Mouse (Mus musculus) cortical plate, adult 2 months (tissue): ENCODE data around the gene Tsc1. TPM values are rescaled to one million over a fixed set of nuclear protein-coding genes. Genes with fewer than 3 reads are reported as not detected.

Source experiments
- H3K27ac ChIP-seq: fragments of 200-500 bp; 2 replicates; pipeline ENCODE4 v1.5.1; 2012; ENCODE audit warnings: low read length, control low read depth, inconsistent platforms; ENCODE audit not compliant: insufficient read depth
- H3K4me1 ChIP-seq: fragments of 200-500 bp; 2 replicates; pipeline ENCODE4 v1.6.1; 2011; ENCODE audit warnings: low read length; ENCODE audit not compliant: control insufficient read depth, insufficient read depth
- H3K4me3 ChIP-seq: fragments of 200-500 bp; 2 replicates; pipeline ENCODE4 v1.5.1; 2011; ENCODE audit warnings: mild to moderate bottlenecking, low read length, control low read depth; ENCODE audit not compliant: insufficient read depth
- CTCF ChIP-seq: fragments of 200-500 bp; IDR thresholded peaks from 2 replicates; pipeline ENCODE4 v1.5.1; 2011; ENCODE audit warnings: mild to moderate bottlenecking, control low read depth, low read length; ENCODE audit not compliant: insufficient read depth; ENCODE audit errors: extremely low read depth
- POLR2A ChIP-seq: fragments of 200-500 bp; IDR thresholded peaks from 2 replicates; pipeline ENCODE4 v1.6.1; 2011; ENCODE audit warnings: mild to moderate bottlenecking, low read length, control low read depth; ENCODE audit not compliant: insufficient read depth; ENCODE audit errors: extremely low read depth
- polyA plus RNA-seq: library from polyadenylated mRNA; depleted of rRNA; stranded (reverse); fragments of >200 nt; gene quantifications from 2 replicates; pipeline ENCODE4 v1.2.3, GENCODE M21; 2012

Gene Tsc1
- polyA plus RNA-seq, 1 experiment: 36.1 TPM

- Histone ChIP-seq H3K4me3 (no peak overlapping the region), H3K4me1 (peaks cover 9% of the 10 kb centered on the region), H3K27ac (no peak overlapping the region)
- TF ChIP-seq POLR2A: no peak
- no peak for TF ChIP-seq CTCF
Observed at GRCm38 (mm10) chr2:28685895-28686294, 44.9 kb downstream of the Tsc1 start.

GRCm38 (mm10) chr2:28688431-28688830 is 47.4 kb downstream of the Tsc1 start:
- TF ChIP-seq POLR2A: no peak
- peak; percentile 39 for TF ChIP-seq CTCF
- Histone ChIP-seq H3K4me3 (no peak overlapping the region), H3K27ac (no peak overlapping the region), H3K4me1 (peaks cover 5% of the 10 kb centered on the region)

- H3K4me1 ChIP-seq: peaks cover 3% of the 10 kb centered on the region
- no peak overlapping the region for H3K27ac ChIP-seq
- H3K4me3 ChIP-seq: no peak overlapping the region
- TF ChIP-seq CTCF (no peak), POLR2A (no peak)
Observed at GRCm38 (mm10) chr2:28692692-28693091, 51.7 kb downstream of the Tsc1 start.

- TF ChIP-seq CTCF: no peak
- TF ChIP-seq POLR2A: no peak
- H3K27ac ChIP-seq: no peak overlapping the region
- no peak overlapping the region for H3K4me3 ChIP-seq
- no peaks in the 10 kb centered on the region for H3K4me1 ChIP-seq
Observed at GRCm38 (mm10) chr2:28698566-28698965, 57.5 kb downstream of the Tsc1 start.

GRCm38 (mm10) chr2:28699361-28700335 is 58.6 kb downstream of the Tsc1 start, which contains the start of the genes Spaca9 and Ak8:
Gene Spaca9, minus strand, starts transcription at chr2:28699727.
Gene Ak8, plus strand, starts transcription at chr2:28700164.
- Histone ChIP-seq H3K27ac (no peak within 1 kb of the TSS), H3K4me3 (peak within 1 kb of the TSS; percentile 65), H3K4me1 (no peaks in the 10 kb centered on the region)
- peak; percentile 80; the same call in 1 of the 2 replicates for TF ChIP-seq POLR2A
- no peak for TF ChIP-seq CTCF

- Histone ChIP-seq H3K4me3 (no peak overlapping the region), H3K4me1 (no peaks in the 10 kb centered on the region), H3K27ac (no peak overlapping the region)
- TF ChIP-seq CTCF (no peak), POLR2A (no peak)
Observed at GRCm38 (mm10) chr2:28701646-28702262, 60.7 kb downstream of the Tsc1 start.

- Histone ChIP-seq H3K4me1 (no peaks in the 10 kb centered on the region), H3K4me3 (no peak overlapping the region), H3K27ac (no peak overlapping the region)
- TF ChIP-seq POLR2A: no peak
- TF ChIP-seq CTCF: no peak
Observed at GRCm38 (mm10) chr2:28706106-28706636, 65.1 kb downstream of the Tsc1 start.

- TF ChIP-seq POLR2A (no peak), CTCF (no peak)
- no peak overlapping the region for H3K4me3 ChIP-seq
- no peaks in the 10 kb centered on the region for H3K4me1 ChIP-seq
- no peak overlapping the region for H3K27ac ChIP-seq
Observed at GRCm38 (mm10) chr2:28706787-28707186, 65.8 kb downstream of the Tsc1 start.

GRCm38 (mm10) chr2:28713036-28713435 is 72.0 kb downstream of the Tsc1 start:
- no peak for TF ChIP-seq POLR2A
- TF ChIP-seq CTCF: no peak
- Histone ChIP-seq H3K4me1 (no peaks in the 10 kb centered on the region), H3K27ac (no peak overlapping the region), H3K4me3 (no peak overlapping the region)
